ENCODE assay signal across 24 mouse cellular contexts in the genomic region with DNA sequence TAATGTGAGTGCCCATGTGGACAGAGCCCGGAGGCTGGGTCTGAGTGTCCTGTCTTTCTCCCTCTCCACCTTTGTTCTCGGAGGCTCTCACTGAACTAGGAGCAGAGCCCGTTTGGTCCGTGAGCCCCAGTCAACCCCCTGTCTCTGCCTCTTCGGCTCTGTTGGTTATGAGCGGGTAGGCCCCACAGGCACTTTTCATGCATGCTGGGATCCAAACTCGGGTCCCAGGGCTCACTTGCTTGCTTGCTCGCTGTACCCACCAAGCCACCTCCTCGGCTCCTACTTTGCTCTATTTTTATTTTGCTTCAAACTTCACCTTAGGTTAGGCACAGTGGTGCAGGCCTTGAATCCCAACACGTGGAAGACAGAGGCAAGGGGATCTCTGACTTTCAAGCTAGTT. TPM values are rescaled to one million over a fixed set of nuclear protein-coding genes. Genes with fewer than 3 reads are reported as not detected.
DNase-seq lines count a peak whose midpoint lies in the region; ATAC-seq and TF ChIP-seq lines count a peak whose summit lies in the region.
"Had no signal": no experiment of that assay in that cellular context is flagged by ENCODE, and none has a peak within 500 bp of the region (broad histone marks: within the 10 kb centered on the region; RNA-seq: fewer than 3 reads in every experiment).

No protein-coding gene starts in this region.

- no peak for DNase-seq in midbrain, embryonic 10.5 days (ENCODE audit: low spot score)
- no peak for DNase-seq in layer of hippocampus, adult 8-10 months (ENCODE audit: low spot score in 2 of 2)
- DNase-seq: adrenal gland, adult 8-10 months; adrenal gland, postnatal 14 days; adrenal gland, postnatal 36 days; B cell, adult 2 months; cerebellum, adult 11-12 months; cerebellum, adult 2 months; cerebellum, adult 9-10 months; cerebellum, postnatal 10 days; cerebellum, postnatal 25 days had no signal

- H3K4me1 ChIP-seq in forebrain, embryonic 12.5 days: peaks cover 50% of the 10 kb centered on the region
- peaks cover 22% of the 10 kb centered on the region for H3K4me1 ChIP-seq in forebrain, embryonic 16.5 days (replicated peaks; ENCODE audit: control insufficient read depth, insufficient read depth, low read length)
- H3K4me1 ChIP-seq in midbrain, embryonic 10.5 days: peaks cover 96% of the 10 kb centered on the region
- H3K4me1 ChIP-seq in midbrain, embryonic 15.5 days: peaks cover 40% of the 10 kb centered on the region
- peaks cover 47% of the 10 kb centered on the region for H3K4me1 ChIP-seq in midbrain, embryonic 12.5 days
- peaks cover 13% of the 10 kb centered on the region for H3K4me1 ChIP-seq in midbrain, embryonic 16.5 days (ENCODE audit: control insufficient read depth, insufficient read depth, low read length)
- H3K4me1 ChIP-seq in olfactory bulb, adult 2 months (ENCODE audit: control insufficient read depth, insufficient read depth, low read length): peaks cover 12% of the 10 kb centered on the region; the same call in 1 of the 2 replicates

- no peak for TF ChIP-seq POLR2A in olfactory bulb, adult 2 months (IDR thresholded peaks at IDR 0.05; ENCODE audit: insufficient read depth, low read depth, low read length)

- 0 out of 2 replicates have a peak overlapping the region, but pooled peaks have one; percentile 12 for H3K9ac ChIP-seq in forebrain, embryonic 12.5 days
- no peak overlapping the region for H3K9ac ChIP-seq in forebrain, embryonic 16.5 days (replicated peaks; ENCODE audit: low read depth, low read length)
- no peak overlapping the region for H3K9ac ChIP-seq in midbrain, embryonic 15.5 days
- H3K9ac ChIP-seq in midbrain, embryonic 12.5 days (replicated peaks): peak overlapping the region; percentile 33; the same call in 1 of the 2 replicates
- H3K9ac ChIP-seq in midbrain, embryonic 16.5 days (ENCODE audit: low read depth, low read length): no peak overlapping the region
- H3K9ac ChIP-seq: embryonic facial prominence, embryonic 12.5 days had no signal

- WGBS in forebrain, embryonic 12.5 days: 84% methylated on average over 10 of the region's 10 CpGs
- 86% methylated on average over 10 of the region's 10 CpGs for WGBS in forebrain, embryonic 16.5 days
- 85% methylated on average over 10 of the region's 10 CpGs for WGBS in midbrain, embryonic 10.5 days
- 63% methylated on average over 10 of the region's 10 CpGs for WGBS in midbrain, embryonic 15.5 days
- 68% methylated on average over 10 of the region's 10 CpGs for WGBS in midbrain, embryonic 12.5 days
- 71% methylated on average over 10 of the region's 10 CpGs for WGBS in midbrain, embryonic 16.5 days
- 90% methylated on average over 10 of the region's 10 CpGs for WGBS in olfactory bulb, adult 2 months

- peaks cover 46% of the 10 kb centered on the region for H3K27me3 ChIP-seq in forebrain, embryonic 12.5 days
- H3K27me3 ChIP-seq in forebrain, embryonic 16.5 days (replicated peaks; ENCODE audit: control insufficient read depth, insufficient read depth, low read length): no peaks in the 10 kb centered on the region
- H3K27me3 ChIP-seq in midbrain, embryonic 10.5 days (ENCODE audit: low read depth, poor library complexity, severe bottlenecking): peaks cover 90% of the 10 kb centered on the region
- H3K27me3 ChIP-seq in midbrain, embryonic 15.5 days (replicated peaks): no peaks in the 10 kb centered on the region
- peaks cover 52% of the 10 kb centered on the region for H3K27me3 ChIP-seq in midbrain, embryonic 12.5 days
- no peaks in the 10 kb centered on the region for H3K27me3 ChIP-seq in midbrain, embryonic 16.5 days (ENCODE audit: control insufficient read depth, insufficient read depth, low read depth, low read length)

- TF ChIP-seq CTCF in olfactory bulb, adult 2 months (IDR thresholded peaks at IDR 0.05; ENCODE audit: insufficient read depth, low read depth, low read length): 0 out of 2 replicates have a peak, but pooled peaks have one; percentile 10

- no peak overlapping the region for H3K4me2 ChIP-seq in forebrain, embryonic 12.5 days
- no peak overlapping the region for H3K4me2 ChIP-seq in forebrain, embryonic 16.5 days (ENCODE audit: low read length)
- no peak overlapping the region for H3K4me2 ChIP-seq in midbrain, embryonic 15.5 days
- H3K4me2 ChIP-seq in midbrain, embryonic 12.5 days (replicated peaks): peak overlapping the region; percentile 11; the same call in 1 of the 2 replicates
- no peak overlapping the region for H3K4me2 ChIP-seq in midbrain, embryonic 16.5 days (ENCODE audit: low read length)
- H3K4me2 ChIP-seq: embryonic facial prominence, embryonic 12.5 days had no signal

- H3K27ac ChIP-seq in forebrain, embryonic 12.5 days: no peak overlapping the region
- H3K27ac ChIP-seq in forebrain, embryonic 16.5 days (ENCODE audit: low read length): no peak overlapping the region
- peak overlapping the region; percentile 96 for H3K27ac ChIP-seq in midbrain, embryonic 10.5 days (replicated peaks)
- H3K27ac ChIP-seq in midbrain, embryonic 15.5 days: no peak overlapping the region
- peak overlapping the region; percentile 97 for H3K27ac ChIP-seq in midbrain, embryonic 12.5 days (replicated peaks)
- H3K27ac ChIP-seq in midbrain, embryonic 16.5 days (ENCODE audit: low read length): no peak overlapping the region
- no peak overlapping the region for H3K27ac ChIP-seq in olfactory bulb, adult 2 months (ENCODE audit: insufficient read depth, low read depth, low read length)
- H3K27ac ChIP-seq: embryonic facial prominence, embryonic 10.5 days; embryonic facial prominence, embryonic 12.5 days had no signal

- no peaks in the 10 kb centered on the region for H3K9me3 ChIP-seq in forebrain, embryonic 12.5 days
- H3K9me3 ChIP-seq in forebrain, embryonic 16.5 days (ENCODE audit: control insufficient read depth, low read length): no peaks in the 10 kb centered on the region
- no peaks in the 10 kb centered on the region for H3K9me3 ChIP-seq in midbrain, embryonic 10.5 days (replicated peaks)
- H3K9me3 ChIP-seq in midbrain, embryonic 15.5 days: no peaks in the 10 kb centered on the region
- no peaks in the 10 kb centered on the region for H3K9me3 ChIP-seq in midbrain, embryonic 12.5 days
- H3K9me3 ChIP-seq in midbrain, embryonic 16.5 days (replicated peaks; ENCODE audit: control insufficient read depth, low read length, poor library complexity, severe bottlenecking): no peaks in the 10 kb centered on the region
- H3K9me3 ChIP-seq: embryonic facial prominence, embryonic 10.5 days; embryonic facial prominence, embryonic 12.5 days; G1E had no signal

- H3K36me3 ChIP-seq in forebrain, embryonic 12.5 days (replicated peaks): peaks cover 30% of the 10 kb centered on the region
- peaks cover 20% of the 10 kb centered on the region for H3K36me3 ChIP-seq in forebrain, embryonic 16.5 days (ENCODE audit: control insufficient read depth, insufficient read depth)
- H3K36me3 ChIP-seq in midbrain, embryonic 10.5 days: peaks cover 60% of the 10 kb centered on the region
- H3K36me3 ChIP-seq in midbrain, embryonic 15.5 days (replicated peaks): peaks cover 7% of the 10 kb centered on the region
- peaks cover 44% of the 10 kb centered on the region for H3K36me3 ChIP-seq in midbrain, embryonic 12.5 days
- peaks cover 14% of the 10 kb centered on the region for H3K36me3 ChIP-seq in midbrain, embryonic 16.5 days (ENCODE audit: control insufficient read depth, insufficient read depth, low read length)
- H3K36me3 ChIP-seq: G1E had no signal

- no peak for ATAC-seq in forebrain, embryonic 12.5 days (ENCODE audit: low FRiP score)
- no peak for ATAC-seq in forebrain, embryonic 16.5 days
- no peak for ATAC-seq in midbrain, embryonic 15.5 days (replicated peaks)
- no peak for ATAC-seq in midbrain, embryonic 12.5 days (ENCODE audit: low FRiP score, low read depth)
- no peak for ATAC-seq in midbrain, embryonic 16.5 days
- ATAC-seq: activated CD4-positive, CD25-positive, alpha-beta regulatory T cell, adult 4 months; CD4-positive, CD25-positive, alpha-beta regulatory T cell, adult 4 months; forebrain, embryonic 14.5 days; Patski had no signal

- H3K4me3 ChIP-seq in forebrain, embryonic 12.5 days (replicated peaks): no peak overlapping the region
- no peak overlapping the region for H3K4me3 ChIP-seq in forebrain, embryonic 16.5 days (replicated peaks; ENCODE audit: low read length)
- H3K4me3 ChIP-seq in midbrain, embryonic 10.5 days: peak overlapping the region; percentile 96
- no peak overlapping the region for H3K4me3 ChIP-seq in midbrain, embryonic 15.5 days
- no peak overlapping the region for H3K4me3 ChIP-seq in midbrain, embryonic 12.5 days
- no peak overlapping the region for H3K4me3 ChIP-seq in midbrain, embryonic 16.5 days (ENCODE audit: low read depth, low read length)
- H3K4me3 ChIP-seq in olfactory bulb, adult 2 months (ENCODE audit: insufficient read depth, low read depth, low read length): no peak overlapping the region
- H3K4me3 ChIP-seq: embryonic facial prominence, embryonic 10.5 days; embryonic facial prominence, embryonic 12.5 days had no signal

RNA-seq across cellular contexts. Expression of a gene that starts 8.5 kb away (rescaled TPM):
- 36.4 and 48.9 TPM in 2 replicates for polyA plus RNA-seq in forebrain, embryonic 12.5 days (2016; fragmentation: Nextera tagmentation; extraction: Ambion mirVana)
- 24.8 and 25.4 TPM in 2 replicates for polyA plus RNA-seq in forebrain, embryonic 16.5 days (2015; fragmentation: Nextera tagmentation; extraction: Ambion mirVana)
- polyA plus RNA-seq in midbrain, embryonic 10.5 days (2016; fragmentation: Nextera tagmentation; extraction: Ambion mirVana): 56.6 and 64.5 TPM in 2 replicates
- polyA plus RNA-seq in midbrain, embryonic 15.5 days (2015; fragmentation: Nextera tagmentation; extraction: Ambion mirVana): 53.4 and 54.6 TPM in 2 replicates
- polyA plus RNA-seq in midbrain, embryonic 12.5 days (2016; fragmentation: Nextera tagmentation; extraction: Ambion mirVana): 114 and 127 TPM in 2 replicates
- polyA plus RNA-seq in midbrain, embryonic 16.5 days (2015; fragmentation: Nextera tagmentation; extraction: Ambion mirVana): 37.3 and 43.3 TPM in 2 replicates
- not detected in 2 replicates for polyA plus RNA-seq in olfactory bulb, adult 2 months (2012; ENCODE audit: insufficient read depth, insufficient read length, low replicate concordance, missing spikeins)
- total RNA-seq in layer of hippocampus, adult 8-10 months (2022): 1 to 10 TPM; 7.4 to 8.3 (median 7.9) TPM
- total RNA-seq: G1E had no signal
- polyA plus RNA-seq: activated CD4-positive, CD25-positive, alpha-beta regulatory T cell, adult 4 months had no signal

RNA-seq across cellular contexts. Expression of a gene that starts 15.0 kb away (rescaled TPM):
- polyA plus RNA-seq in forebrain, embryonic 12.5 days (2016; fragmentation: Nextera tagmentation; extraction: Ambion mirVana): 11.1 and 11.6 TPM in 2 replicates
- polyA plus RNA-seq in forebrain, embryonic 16.5 days (2015; fragmentation: Nextera tagmentation; extraction: Ambion mirVana): 8.5 and 10.6 TPM in 2 replicates
- polyA plus RNA-seq in midbrain, embryonic 10.5 days (2016; fragmentation: Nextera tagmentation; extraction: Ambion mirVana): 10.6 and 11.2 TPM in 2 replicates
- 13.3 and 14.7 TPM in 2 replicates for polyA plus RNA-seq in midbrain, embryonic 15.5 days (2015; fragmentation: Nextera tagmentation; extraction: Ambion mirVana)
- polyA plus RNA-seq in midbrain, embryonic 12.5 days (2016; fragmentation: Nextera tagmentation; extraction: Ambion mirVana): 12.9 and 13.6 TPM in 2 replicates
- 11.0 and 11.4 TPM in 2 replicates for polyA plus RNA-seq in midbrain, embryonic 16.5 days (2015; fragmentation: Nextera tagmentation; extraction: Ambion mirVana)
- polyA plus RNA-seq in olfactory bulb, adult 2 months (2012; ENCODE audit: insufficient read depth, insufficient read length, low replicate concordance, missing spikeins): not detected in 2 replicates
- total RNA-seq in layer of hippocampus, adult 8-10 months (2022): 1 to 10 TPM; 1.8 to 9.0 (median 6.2) TPM

RNA-seq across cellular contexts. Expression of a gene that starts 22.0 kb away (rescaled TPM):
- 224 and 240 TPM in 2 replicates for polyA plus RNA-seq in forebrain, embryonic 12.5 days (2016; fragmentation: Nextera tagmentation; extraction: Ambion mirVana)
- polyA plus RNA-seq in forebrain, embryonic 16.5 days (2015; fragmentation: Nextera tagmentation; extraction: Ambion mirVana): 318 and 335 TPM in 2 replicates
- polyA plus RNA-seq in midbrain, embryonic 10.5 days (2016; fragmentation: Nextera tagmentation; extraction: Ambion mirVana): 91.8 and 135 TPM in 2 replicates
- polyA plus RNA-seq in midbrain, embryonic 15.5 days (2015; fragmentation: Nextera tagmentation; extraction: Ambion mirVana): 364 and 392 TPM in 2 replicates
- 227 and 233 TPM in 2 replicates for polyA plus RNA-seq in midbrain, embryonic 12.5 days (2016; fragmentation: Nextera tagmentation; extraction: Ambion mirVana)
- polyA plus RNA-seq in midbrain, embryonic 16.5 days (2015; fragmentation: Nextera tagmentation; extraction: Ambion mirVana): 380 and 398 TPM in 2 replicates
- not detected in 2 replicates for polyA plus RNA-seq in olfactory bulb, adult 2 months (2012; ENCODE audit: insufficient read depth, insufficient read length, low replicate concordance, missing spikeins)
- 100 to 1,000 TPM in 2 of 4 experiments, 10 to 100 TPM in 2; 75.7 to 148 (median 96.4) TPM for total RNA-seq in layer of hippocampus, adult 8-10 months (2022)

RNA-seq across cellular contexts. Expression of a gene that starts 38.5 kb away (rescaled TPM):
- 55.5 and 58.4 TPM in 2 replicates for polyA plus RNA-seq in forebrain, embryonic 12.5 days (2016; fragmentation: Nextera tagmentation; extraction: Ambion mirVana)
- polyA plus RNA-seq in forebrain, embryonic 16.5 days (2015; fragmentation: Nextera tagmentation; extraction: Ambion mirVana): 49.0 and 55.4 TPM in 2 replicates
- polyA plus RNA-seq in midbrain, embryonic 10.5 days (2016; fragmentation: Nextera tagmentation; extraction: Ambion mirVana): 154 and 166 TPM in 2 replicates
- 56.4 and 59.5 TPM in 2 replicates for polyA plus RNA-seq in midbrain, embryonic 15.5 days (2015; fragmentation: Nextera tagmentation; extraction: Ambion mirVana)
- polyA plus RNA-seq in midbrain, embryonic 12.5 days (2016; fragmentation: Nextera tagmentation; extraction: Ambion mirVana): 151 and 195 TPM in 2 replicates
- polyA plus RNA-seq in midbrain, embryonic 16.5 days (2015; fragmentation: Nextera tagmentation; extraction: Ambion mirVana): 47.8 and 51.1 TPM in 2 replicates
- polyA plus RNA-seq in olfactory bulb, adult 2 months (2012; ENCODE audit: insufficient read depth, insufficient read length, low replicate concordance, missing spikeins): not detected in 2 replicates
- 10 to 100 TPM; 44.5 to 51.5 (median 45.6) TPM for total RNA-seq in layer of hippocampus, adult 8-10 months (2022)

RNA-seq across cellular contexts. Expression of a gene that starts 39.7 kb away (rescaled TPM):
- 45.0 and 50.3 TPM in 2 replicates for polyA plus RNA-seq in forebrain, embryonic 12.5 days (2016; fragmentation: Nextera tagmentation; extraction: Ambion mirVana)
- 26.5 and 30.9 TPM in 2 replicates for polyA plus RNA-seq in forebrain, embryonic 16.5 days (2015; fragmentation: Nextera tagmentation; extraction: Ambion mirVana)
- polyA plus RNA-seq in midbrain, embryonic 10.5 days (2016; fragmentation: Nextera tagmentation; extraction: Ambion mirVana): 17.8 and 19.7 TPM in 2 replicates
- polyA plus RNA-seq in midbrain, embryonic 15.5 days (2015; fragmentation: Nextera tagmentation; extraction: Ambion mirVana): 29.5 and 29.9 TPM in 2 replicates
- polyA plus RNA-seq in midbrain, embryonic 12.5 days (2016; fragmentation: Nextera tagmentation; extraction: Ambion mirVana): 41.7 and 46.4 TPM in 2 replicates
- 15.5 and 21.1 TPM in 2 replicates for polyA plus RNA-seq in midbrain, embryonic 16.5 days (2015; fragmentation: Nextera tagmentation; extraction: Ambion mirVana)
- 128 TPM in 1 of 2 replicates, not detected in the other for polyA plus RNA-seq in olfactory bulb, adult 2 months (2012; ENCODE audit: insufficient read depth, insufficient read length, low replicate concordance, missing spikeins)
- total RNA-seq in layer of hippocampus, adult 8-10 months (2022): 10 to 100 TPM; 47.2 to 63.6 (median 58.0) TPM

Comparison
In these comparisons a context has a peak if more than half of its experiments do, and no peak if none do; other contexts are left out.
1. H3K27ac ChIP-seq: peak in midbrain, embryonic 10.5 days (single experiment) and midbrain, embryonic 12.5 days (single experiment); none in forebrain, embryonic 12.5 days (single experiment), forebrain, embryonic 16.5 days (single experiment), midbrain, embryonic 15.5 days (single experiment), midbrain, embryonic 16.5 days (single experiment) and olfactory bulb, adult 2 months (single experiment).
2. H3K9ac ChIP-seq: peak in forebrain, embryonic 12.5 days (single experiment) and midbrain, embryonic 12.5 days (single experiment); none in forebrain, embryonic 16.5 days (single experiment), midbrain, embryonic 15.5 days (single experiment) and midbrain, embryonic 16.5 days (single experiment).
3. RNA of a gene that starts 8.5 kb away (polyA plus RNA-seq): 114 to 127 TPM in midbrain, embryonic 12.5 days, 56.6 to 64.5 TPM in midbrain, embryonic 10.5 days, 53.4 to 54.6 TPM in midbrain, embryonic 15.5 days, 36.4 to 48.9 TPM in forebrain, embryonic 12.5 days, 37.3 to 43.3 TPM in midbrain, embryonic 16.5 days and 24.8 to 25.4 TPM in forebrain, embryonic 16.5 days; not detected in olfactory bulb, adult 2 months; every median in the first group is over 10 times any median in the second.